Mouse (Mus musculus) stomach, embryonic 14.5 days (tissue): Measurements from ENCODE around the gene Gadl1. TPM values are rescaled to one million over a fixed set of nuclear protein-coding genes. Genes with fewer than 3 reads are reported as not detected.

Experiments used
- ATAC-seq: fragments of 200-750 bp; cut with Nextera tagmentation; 2 replicates; pipeline ENCODE4 v1.8.0; 2017; ENCODE audit warnings: low read depth, moderate TSS enrichment; ENCODE audit not compliant: insufficient number of reproducible peaks, insufficient read depth, low FRiP score
- H3K27ac ChIP-seq: fragments of 300-500 bp; sonication (generic); 2 replicates; pipeline ENCODE4 v1.5.1; 2014; ENCODE audit warnings: mild to moderate bottlenecking, low read length, moderate library complexity, mixed read lengths
- H3K27me3 ChIP-seq: fragments of 300-500 bp; sonication (generic); 2 replicates; pipeline ENCODE4 v1.6.1; 2014; ENCODE audit warnings: low read length, control low read depth, mixed read lengths; ENCODE audit not compliant: control insufficient read depth, insufficient read depth
- H3K36me3 ChIP-seq: fragments of 300-500 bp; sonication (generic); 2 replicates; pipeline ENCODE4 v1.6.1; 2014; ENCODE audit warnings: mild to moderate bottlenecking, control low read depth, low read length, moderate library complexity, mixed read lengths; ENCODE audit not compliant: control insufficient read depth, insufficient read depth
- H3K4me1 ChIP-seq: fragments of 300-500 bp; sonication (generic); 2 replicates; pipeline ENCODE4 v1.6.1; 2014; ENCODE audit warnings: low read length, control low read depth, mixed read lengths; ENCODE audit not compliant: control insufficient read depth, insufficient read depth
- H3K4me2 ChIP-seq: fragments of 300-500 bp; sonication (generic); replicated peaks from 2 replicates; pipeline ENCODE4 v1.6.1; 2014; ENCODE audit warnings: low read depth, low read length, control low read depth
- H3K4me3 ChIP-seq: fragments of 300-500 bp; sonication (generic); 2 replicates; pipeline ENCODE4 v1.5.1; 2014; ENCODE audit warnings: low read depth, low read length, control low read depth
- H3K9ac ChIP-seq: fragments of 300-500 bp; sonication (generic); replicated peaks from 2 replicates; pipeline ENCODE4 v1.6.1; 2014; ENCODE audit warnings: low read depth, mild to moderate bottlenecking, control low read depth, low read length, moderate library complexity, mixed read lengths
- H3K9me3 ChIP-seq: fragments of 300-500 bp; sonication (generic); 2 replicates; pipeline ENCODE4 v1.6.1; 2016; ENCODE audit warnings: low read depth, low read length, control low read depth; ENCODE audit not compliant: control insufficient read depth
- WGBS: fragments of 180-500 bp; shearing (Covaris S2); extraction: QIAGEN DNeasy Blood & Tissue Kit; methylation state at CpG from one replicate; pipeline ENCODE4 v1.1.7; 2014; 5-methylcytosine and 5-hydroxymethylcytosine counted together
- polyA plus RNA-seq: library from polyadenylated mRNA; unstranded; fragments of >200 nt; fragmentation: Nextera tagmentation; extraction: Ambion mirVana; gene quantifications from 2 replicates; pipeline ENCODE4 v1.2.1, GENCODE M21; 2014

Gene Gadl1
- polyA plus RNA-seq, 1 experiment from 2014 or later, result 0.25 TPM

DNA sequence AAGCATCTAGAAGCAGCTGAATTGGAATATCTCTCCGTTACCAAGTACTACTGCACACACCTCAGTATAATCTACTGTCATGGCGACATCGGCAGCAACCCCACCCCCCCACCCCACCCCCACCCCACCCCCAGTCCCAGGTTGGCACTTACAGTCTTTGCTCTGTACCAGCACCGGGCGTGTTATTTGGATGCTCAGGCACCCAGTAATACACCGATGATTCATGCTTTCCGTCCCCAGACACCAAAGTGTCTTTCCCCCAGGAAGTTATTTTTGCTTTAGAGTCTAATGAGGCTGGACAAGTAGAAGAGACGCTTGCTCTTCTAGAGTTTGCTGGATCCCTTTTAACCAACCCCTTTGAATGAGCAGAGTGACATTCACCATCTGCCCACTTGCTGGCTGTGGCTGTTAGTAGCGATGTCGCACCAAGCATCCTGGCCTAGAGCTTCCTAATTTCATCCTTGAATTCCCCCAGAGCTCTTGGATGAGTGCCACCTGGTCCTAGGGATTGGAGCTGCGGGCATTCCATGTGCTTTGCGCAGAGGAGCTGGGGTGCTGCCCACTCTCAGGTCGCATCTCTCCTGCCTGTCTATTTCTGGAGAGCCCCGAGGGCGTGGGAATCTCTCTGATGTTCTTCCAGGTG lies 68.5 kb downstream of the Gadl1 start:
- Histone ChIP-seq H3K4me2 (no peak overlapping the region), H3K4me1 (no peaks in the 10 kb centered on the region), H3K4me3 (no peak overlapping the region), H3K9ac (no peak overlapping the region), H3K27ac (no peak overlapping the region), H3K9me3 (no peaks in the 10 kb centered on the region), H3K36me3 (no peaks in the 10 kb centered on the region), H3K27me3 (no peaks in the 10 kb centered on the region)
- ATAC-seq, result no peak
- 83% methylated on average over 15 of the region's 15 CpGs for WGBS

DNA sequence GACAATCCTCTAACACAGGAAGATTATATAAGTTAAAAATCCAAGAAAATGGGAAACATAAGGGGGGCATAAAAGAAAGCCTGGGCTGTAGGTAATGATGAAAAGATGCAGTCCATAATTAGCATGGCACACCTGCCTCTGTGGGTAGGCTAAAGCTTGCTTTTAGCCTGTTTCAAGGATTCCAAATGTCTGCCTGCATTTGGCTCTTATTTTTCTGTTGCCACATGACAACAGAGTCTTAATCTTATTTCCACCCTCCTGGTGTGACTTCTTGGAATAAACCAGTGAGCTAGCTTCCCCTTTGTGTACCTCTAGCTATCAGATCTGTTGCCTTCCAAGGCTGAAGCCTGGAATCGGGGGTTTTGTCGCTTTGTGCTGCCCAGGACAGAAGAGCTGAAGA lies 69.2 kb downstream of the Gadl1 start:
- WGBS, result 66% methylated on average over 2 of the region's 2 CpGs
- H3K4me3 ChIP-seq, result no peak overlapping the region
- H3K27me3 ChIP-seq, result no peaks in the 10 kb centered on the region
- no peak overlapping the region for H3K27ac ChIP-seq
- H3K36me3 ChIP-seq, result no peaks in the 10 kb centered on the region
- ATAC-seq, result no peak
- no peak overlapping the region for H3K9ac ChIP-seq
- H3K9me3 ChIP-seq, result no peaks in the 10 kb centered on the region
- H3K4me1 ChIP-seq, result no peaks in the 10 kb centered on the region
- H3K4me2 ChIP-seq, result no peak overlapping the region

DNA sequence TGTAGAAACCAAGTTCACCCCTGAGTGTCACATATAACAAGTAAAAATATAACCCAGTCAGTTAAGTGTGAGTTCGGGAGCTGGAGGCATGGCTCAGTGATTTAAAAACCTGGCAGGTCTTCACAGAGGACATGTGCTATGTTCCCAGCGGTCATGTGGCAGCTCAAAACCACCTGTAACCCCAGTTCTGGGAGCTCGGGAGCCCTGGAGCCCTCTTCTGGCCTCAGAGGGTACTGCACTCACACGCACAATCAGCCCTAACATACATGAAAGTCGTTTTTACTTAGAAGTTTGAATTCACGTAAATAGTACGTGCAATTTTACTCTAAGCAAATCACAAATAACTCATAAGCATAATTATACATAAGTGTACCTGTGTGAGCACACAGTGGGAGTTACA lies 81.4 kb downstream of the Gadl1 start:
- Histone ChIP-seq H3K27me3 (no peaks in the 10 kb centered on the region), H3K36me3 (no peaks in the 10 kb centered on the region), H3K9ac (no peak overlapping the region), H3K9me3 (no peaks in the 10 kb centered on the region), H3K4me1 (0 out of 2 replicates have a peak, but pooled peaks cover 2% of the 10 kb centered on the region), H3K27ac (no peak overlapping the region), H3K4me2 (no peak overlapping the region), H3K4me3 (no peak overlapping the region)
- 87% methylated on average over 7 of the region's 7 CpGs for WGBS
- no peak for ATAC-seq

DNA sequence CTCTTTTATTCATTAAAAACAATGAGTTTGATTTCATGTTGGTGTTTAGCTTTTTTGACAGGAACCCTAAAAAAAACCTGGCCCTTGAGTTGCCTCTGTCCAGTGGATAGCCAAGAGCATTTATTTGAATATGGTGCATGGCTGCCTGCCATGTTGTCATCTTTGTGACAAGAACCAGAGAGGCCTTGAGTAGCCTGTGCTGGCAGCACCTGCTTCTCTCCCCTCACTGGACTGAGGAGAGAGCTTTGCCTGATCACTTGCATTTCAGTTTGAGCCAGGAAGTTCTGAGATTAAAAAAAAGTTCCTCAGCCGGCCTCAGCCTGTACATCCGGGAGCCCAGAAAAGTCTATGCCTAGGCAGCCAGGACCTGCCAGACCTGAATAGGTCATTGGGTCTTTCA lies 85.5 kb downstream of the Gadl1 start:
- Histone ChIP-seq H3K9ac (no peak overlapping the region), H3K4me1 (0 out of 2 replicates have a peak, but pooled peaks cover 2% of the 10 kb centered on the region), H3K27ac (no peak overlapping the region), H3K36me3 (no peaks in the 10 kb centered on the region), H3K4me2 (no peak overlapping the region), H3K4me3 (no peak overlapping the region), H3K9me3 (no peaks in the 10 kb centered on the region), H3K27me3 (no peaks in the 10 kb centered on the region)
- 43% methylated on average over 2 of the region's 2 CpGs for WGBS
- peak; percentile 56; the same call in 1 of the 2 replicates for ATAC-seq

DNA sequence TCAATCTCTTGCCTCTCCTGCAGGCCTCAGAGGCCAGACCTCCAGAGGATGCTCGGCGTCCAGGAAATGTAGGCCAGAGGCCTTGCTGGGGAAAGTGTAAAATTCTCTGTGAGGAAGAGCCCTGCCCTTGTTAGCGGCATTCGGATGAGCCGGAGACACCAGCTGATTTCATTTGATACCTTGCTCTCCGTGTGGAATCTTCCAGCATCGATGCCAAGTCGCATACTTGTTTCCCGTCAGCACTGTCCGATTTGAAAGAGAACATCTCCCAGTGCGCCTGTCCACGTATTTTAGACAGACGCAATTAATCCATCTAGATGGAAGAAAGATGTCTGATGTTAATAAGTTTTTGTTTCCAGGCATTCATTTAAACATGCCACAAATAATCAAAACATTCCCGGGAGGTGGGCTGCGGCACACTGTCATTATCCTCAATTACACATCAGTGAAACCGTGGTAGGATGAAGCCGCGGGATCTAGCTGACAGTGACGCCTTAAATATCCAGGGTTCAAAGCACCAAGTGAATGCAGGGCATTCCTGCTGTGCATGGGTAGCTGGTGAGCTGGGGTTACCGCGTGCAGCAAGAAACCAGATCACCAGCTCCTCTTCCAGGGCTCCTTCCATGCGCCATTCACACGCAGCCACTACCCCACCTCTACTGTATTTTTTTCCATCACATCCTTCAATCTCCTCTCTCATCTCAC lies 86.8 kb downstream of the Gadl1 start:
- no peak for ATAC-seq
- H3K27me3 ChIP-seq, result no peaks in the 10 kb centered on the region
- no peaks in the 10 kb centered on the region for H3K36me3 ChIP-seq
- no peak overlapping the region for H3K27ac ChIP-seq
- H3K4me3 ChIP-seq, result no peak overlapping the region
- H3K4me1 ChIP-seq, result 0 out of 2 replicates have a peak, but pooled peaks cover 2% of the 10 kb centered on the region
- H3K9me3 ChIP-seq, result no peaks in the 10 kb centered on the region
- H3K9ac ChIP-seq, result no peak overlapping the region
- 78% methylated on average over 23 of the region's 23 CpGs for WGBS
- no peak overlapping the region for H3K4me2 ChIP-seq

DNA sequence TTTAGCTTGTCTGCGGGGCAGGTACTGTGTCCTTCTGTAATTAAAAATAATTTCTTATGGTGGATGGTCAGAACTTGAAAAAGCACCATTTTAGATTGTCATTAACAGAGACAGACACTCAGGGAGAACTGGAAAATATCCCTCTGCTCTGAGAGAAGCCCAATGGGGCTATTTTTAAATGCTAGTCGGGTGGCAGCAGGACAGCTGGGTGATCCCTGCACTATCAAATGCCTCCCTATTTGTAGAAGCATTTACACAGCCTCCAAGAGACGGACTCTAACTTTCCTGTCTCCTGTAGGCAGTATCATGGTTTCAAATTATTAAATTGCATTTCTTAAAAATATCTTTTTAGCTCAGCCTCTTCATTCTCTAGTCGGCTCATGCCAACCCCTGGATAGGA lies 89.1 kb downstream of the Gadl1 start:
- Histone ChIP-seq H3K4me2 (no peak overlapping the region), H3K9me3 (no peaks in the 10 kb centered on the region), H3K4me3 (no peak overlapping the region), H3K9ac (no peak overlapping the region), H3K27me3 (no peaks in the 10 kb centered on the region), H3K4me1 (0 out of 2 replicates have a peak, but pooled peaks cover 2% of the 10 kb centered on the region), H3K36me3 (no peaks in the 10 kb centered on the region), H3K27ac (no peak overlapping the region)
- WGBS, result 68% methylated on average over 4 of the region's 4 CpGs
- no peak for ATAC-seq

DNA sequence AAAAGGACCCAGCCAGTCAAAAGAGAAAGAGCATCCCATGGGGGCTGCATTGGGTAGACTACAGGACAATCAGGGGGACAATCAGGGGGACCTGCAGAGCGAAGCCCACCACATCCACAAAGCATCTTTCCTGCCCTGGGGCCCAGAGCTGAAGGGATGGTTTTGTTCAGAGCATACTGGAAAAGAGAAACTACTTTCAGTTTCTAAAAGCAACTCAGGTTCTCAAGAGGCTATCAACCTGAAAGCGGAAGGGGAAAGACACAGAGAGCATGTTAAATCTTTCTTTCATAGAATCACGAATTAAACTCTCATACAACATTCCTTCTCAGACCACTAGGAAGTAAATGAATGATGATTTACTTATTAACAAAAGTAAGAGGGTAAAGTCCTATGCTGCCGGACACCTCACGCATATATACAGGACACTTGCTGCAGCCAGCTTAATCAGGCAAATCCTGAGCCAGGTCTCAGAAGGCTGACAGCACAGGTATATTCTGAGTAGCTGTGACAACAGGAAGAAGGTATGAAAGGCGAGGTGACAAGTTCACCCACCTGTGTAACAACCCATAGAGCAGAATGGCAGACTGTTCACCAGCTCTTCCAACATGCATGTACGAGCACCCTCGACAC lies 90.2 kb downstream of the Gadl1 start:
- Histone ChIP-seq H3K4me1 (0 out of 2 replicates have a peak, but pooled peaks cover 2% of the 10 kb centered on the region), H3K4me2 (no peak overlapping the region), H3K9me3 (no peaks in the 10 kb centered on the region), H3K27me3 (no peaks in the 10 kb centered on the region), H3K36me3 (no peaks in the 10 kb centered on the region), H3K9ac (no peak overlapping the region), H3K27ac (no peak overlapping the region), H3K4me3 (no peak overlapping the region)
- WGBS, result 83% methylated on average over 8 of the region's 8 CpGs
- ATAC-seq, result no peak

DNA sequence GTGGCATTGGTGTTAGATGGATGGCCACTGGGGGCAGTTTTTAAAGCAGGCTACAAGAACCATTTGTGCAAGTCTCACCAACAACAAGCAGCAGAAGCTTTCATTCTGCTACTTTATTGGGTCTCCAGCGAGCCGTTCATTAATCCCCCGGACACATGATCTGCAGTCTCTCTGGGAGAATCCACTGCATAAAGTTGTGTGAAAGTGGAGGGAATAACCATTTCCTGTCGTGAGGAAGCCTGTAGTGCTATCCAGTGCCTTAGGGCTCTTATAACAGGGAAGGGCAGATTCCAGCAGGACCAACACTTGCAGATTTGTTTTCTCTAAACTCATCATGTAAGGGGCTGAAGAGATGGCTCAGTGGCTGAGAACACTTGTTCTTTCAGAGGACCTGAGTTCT lies 104.7 kb downstream of the Gadl1 start:
- H3K4me2 ChIP-seq, result no peak overlapping the region
- no peak for ATAC-seq
- H3K4me1 ChIP-seq, result peaks cover 7% of the 10 kb centered on the region; the same call in 1 of the 2 replicates
- H3K36me3 ChIP-seq, result no peaks in the 10 kb centered on the region
- H3K27me3 ChIP-seq, result no peaks in the 10 kb centered on the region
- H3K9me3 ChIP-seq, result no peaks in the 10 kb centered on the region
- H3K27ac ChIP-seq, result no peak overlapping the region
- H3K4me3 ChIP-seq, result no peak overlapping the region
- H3K9ac ChIP-seq, result no peak overlapping the region
- WGBS, result 32% methylated on average over 4 of the region's 4 CpGs
